Mouse (Mus musculus): ENCODE data around the gene Pik3c2g. TPM values are rescaled to one million over a fixed set of nuclear protein-coding genes. Genes with fewer than 3 reads are reported as not detected.

The Pik3c2g gene
- total RNA-seq, 2 experiments from 2014 or later, result not detected

DNA sequence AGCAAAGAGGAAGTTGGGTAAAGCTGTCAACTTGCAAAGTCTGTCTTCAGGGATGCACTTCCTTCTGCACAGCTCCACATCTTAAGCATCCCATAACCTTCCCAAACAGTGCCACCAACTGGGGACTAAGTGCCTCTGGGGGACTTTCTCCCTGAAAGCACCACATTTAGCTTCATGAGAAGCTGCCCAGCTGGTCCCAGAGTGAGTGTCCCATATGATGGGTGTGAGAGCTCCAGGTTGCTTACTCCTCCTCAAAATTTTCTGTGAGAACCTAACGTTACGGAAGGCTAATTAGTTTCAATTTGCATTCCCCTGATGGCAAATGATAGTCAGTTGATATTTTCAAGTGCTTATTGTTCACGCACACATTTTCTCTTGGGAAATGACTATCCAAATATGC is 397.0 kb downstream of the Pik3c2g start:
- no peak overlapping the region for H3K4me3 ChIP-seq
- DNase-seq, result no peak
- H3K27ac ChIP-seq, result no peak overlapping the region
- no peak for TF ChIP-seq CTCF (IDR thresholded peaks at IDR 0.05)
- intact Hi-C loops (cut with DNase I), result no loop called here

DNA sequence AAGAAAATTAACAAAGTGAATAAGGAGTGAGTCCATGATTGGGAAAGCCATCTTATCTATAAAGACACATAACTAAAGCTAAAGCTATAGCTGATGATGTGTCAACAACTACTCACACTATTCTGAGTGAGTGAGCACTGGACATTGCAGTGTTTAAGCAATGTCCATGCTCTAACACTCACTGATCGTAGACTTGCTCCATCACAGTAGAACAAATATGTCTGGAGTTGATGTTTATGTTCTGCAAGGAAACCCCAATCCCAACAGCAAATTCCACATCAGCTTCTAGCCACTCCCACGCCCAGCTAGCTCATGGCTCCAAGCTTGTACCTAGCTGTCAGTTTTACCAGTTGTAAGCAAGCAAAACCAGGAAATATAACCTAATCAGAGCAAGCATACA is 399.5 kb downstream of the Pik3c2g start:
- Histone ChIP-seq H3K4me3 (no peak overlapping the region), H3K27ac (no peak overlapping the region)
- TF ChIP-seq CTCF (IDR thresholded peaks at IDR 0.05), result no peak
- intact Hi-C loops (cut with DNase I), result no loop called here
- DNase-seq, result no peak

DNA sequence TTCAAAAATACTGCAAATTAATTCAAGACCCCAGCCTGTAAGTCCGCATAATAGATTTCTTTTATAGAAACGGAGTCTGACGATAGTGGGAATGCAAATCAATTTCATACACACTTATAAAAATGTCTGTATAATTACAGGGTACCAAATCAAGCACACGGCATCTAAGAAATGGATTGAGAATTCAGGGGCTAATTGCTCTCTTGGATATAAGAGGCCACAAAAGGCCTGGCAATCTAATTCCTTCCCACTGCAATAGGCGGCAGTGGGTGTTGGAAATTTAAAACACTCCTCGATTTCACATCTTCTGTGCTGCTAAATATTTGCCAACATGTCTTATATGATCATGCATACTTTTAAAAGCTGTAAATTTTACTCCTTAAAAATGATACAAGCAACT is 402.1 kb downstream of the Pik3c2g start:
- no peak for TF ChIP-seq CTCF (IDR thresholded peaks at IDR 0.05)
- intact Hi-C loops (cut with DNase I), result no loop called here
- no peak for DNase-seq
- Histone ChIP-seq H3K4me3 (no peak overlapping the region), H3K27ac (no peak overlapping the region)

DNA sequence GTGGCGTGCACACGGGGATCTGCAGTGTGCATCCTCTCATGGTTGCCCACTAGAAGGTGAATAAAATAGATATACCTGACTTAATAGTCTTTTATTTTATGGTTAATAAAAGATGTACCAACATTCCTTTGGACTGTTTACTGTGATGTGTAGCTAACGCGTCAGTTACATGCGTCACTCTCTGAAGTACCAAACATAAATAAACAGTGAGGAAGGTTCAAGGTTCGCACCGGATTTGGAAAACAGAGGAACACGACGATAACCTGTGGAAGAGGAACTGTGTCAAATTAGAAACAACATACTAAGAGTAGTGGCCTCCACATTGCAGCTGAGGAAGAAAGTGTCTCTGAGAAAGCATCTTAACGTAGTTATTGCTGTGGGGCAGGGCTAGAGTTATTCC is 402.6 kb downstream of the Pik3c2g start:
- no peak for TF ChIP-seq CTCF (IDR thresholded peaks at IDR 0.05)
- Histone ChIP-seq H3K4me3 (no peak overlapping the region), H3K27ac (no peak overlapping the region)
- intact Hi-C loops (cut with DNase I), result no loop called here
- DNase-seq, result no peak

DNA sequence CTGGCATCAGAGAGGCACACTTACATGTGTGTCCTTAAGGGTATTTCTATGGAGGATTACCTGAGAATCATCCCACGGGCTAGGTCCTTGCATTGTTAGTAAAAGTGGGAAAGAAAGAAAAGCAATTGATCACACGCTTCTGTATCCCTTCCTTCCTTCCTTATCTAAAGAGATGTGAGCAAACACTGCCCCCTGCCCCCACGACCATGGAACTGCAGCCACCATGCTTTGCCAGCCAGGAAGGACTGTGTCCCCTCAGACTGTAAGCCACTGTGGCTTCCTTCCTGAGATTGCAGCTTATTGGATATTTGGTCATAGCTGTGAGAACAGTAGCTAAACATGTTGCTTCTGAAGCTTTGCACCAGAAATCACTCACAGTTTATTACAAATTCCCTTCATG is 418.2 kb downstream of the Pik3c2g start:
- Histone ChIP-seq H3K4me3 (no peak overlapping the region), H3K27ac (no peak overlapping the region)
- DNase-seq, result no peak
- TF ChIP-seq CTCF (IDR thresholded peaks at IDR 0.05), result no peak
- intact Hi-C loops (cut with DNase I), result no loop called here

Other genes with a start within 250 kb of the Pik3c2g start
- gene Rergl, start 85.2 kb upstream of the Pik3c2g start, total RNA-seq (2021), result not detected

All from gastrocnemius, adult 2 months (tissue).